In the genomic region with DNA sequence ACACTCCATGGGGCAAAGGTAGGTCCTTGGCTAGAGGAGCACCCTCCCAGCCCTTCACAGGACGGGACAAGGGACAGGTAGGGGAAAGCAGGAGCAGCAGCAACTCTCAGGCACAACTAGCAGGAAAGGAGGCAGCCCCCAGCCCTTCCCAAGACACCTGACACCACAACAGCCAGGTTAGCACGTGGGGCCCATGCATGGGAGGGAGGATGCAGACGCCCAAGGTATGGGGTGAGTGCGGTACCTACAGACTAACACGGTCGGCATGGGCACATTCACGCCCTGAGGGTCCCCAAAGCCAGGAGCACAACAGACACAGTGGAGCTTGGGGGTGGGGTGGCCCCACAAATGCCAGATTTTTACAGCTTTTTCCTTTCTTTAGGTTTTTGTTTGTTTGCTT, we compare ENCODE assay signal across 29 mouse cellular contexts. TPM values are rescaled to one million over a fixed set of nuclear protein-coding genes. Genes with fewer than 3 reads are reported as not detected.
DNase-seq lines count a peak whose midpoint lies in the region; ATAC-seq and TF ChIP-seq lines count a peak whose summit lies in the region.
"Had no signal": no experiment of that assay in that cellular context is flagged by ENCODE, and none has a peak within 500 bp of the region (broad histone marks: within the 10 kb centered on the region; RNA-seq: fewer than 3 reads in every experiment).

No protein-coding gene starts in this region.

- H3K9me3 ChIP-seq in intestine, embryonic 14.5 days (ENCODE audit: control insufficient read depth, low read length) = no peaks in the 10 kb centered on the region
- H3K9me3 ChIP-seq in intestine, postnatal 0 days (ENCODE audit: control insufficient read depth) = no peaks in the 10 kb centered on the region
- H3K9me3 ChIP-seq in ES-Bruce4 (replicated peaks; ENCODE audit: control insufficient read depth, insufficient read depth, low read length, poor library complexity, severe bottlenecking) = no peaks in the 10 kb centered on the region
- no peaks in the 10 kb centered on the region for H3K9me3 ChIP-seq in embryonic facial prominence, embryonic 10.5 days
- no peaks in the 10 kb centered on the region for H3K9me3 ChIP-seq in limb, embryonic 11.5 days (ENCODE audit: control insufficient read depth, low read length)
- H3K9me3 ChIP-seq: embryonic facial prominence, embryonic 12.5 days; G1E; hindbrain, embryonic 12.5 days; liver, embryonic 12.5 days; neural tube, embryonic 12.5 days had no signal

- ATAC-seq in intestine, embryonic 14.5 days (replicated peaks; ENCODE audit: low FRiP score, low TSS enrichment, low read depth) = no peak
- no peak for ATAC-seq in intestine, postnatal 0 days
- ATAC-seq in limb, embryonic 11.5 days (ENCODE audit: insufficient number of reproducible peaks, low FRiP score, low TSS enrichment, low read depth) = no peak
- no peak for ATAC-seq in megakaryocyte-erythroid progenitor cell, adult 5-6 weeks (replicated peaks; ENCODE audit: low FRiP score, low TSS enrichment, poor library complexity, severe bottlenecking)
- ATAC-seq in granulocyte monocyte progenitor cell, adult 5-6 weeks (replicated peaks; ENCODE audit: poor library complexity, severe bottlenecking) = no peak
- ATAC-seq: forebrain, embryonic 16.5 days; hindbrain, postnatal 0 days; liver, embryonic 12.5 days; liver, postnatal 0 days had no signal

- H3K4me2 ChIP-seq in intestine, embryonic 14.5 days (ENCODE audit: low read length) = 0 out of 2 replicates have a peak overlapping the region, but pooled peaks have one; percentile 11
- H3K4me2 ChIP-seq in intestine, postnatal 0 days (replicated peaks; ENCODE audit: low read depth) = no peak overlapping the region
- H3K4me2 ChIP-seq in limb, embryonic 11.5 days (ENCODE audit: low read depth, severe bottlenecking) = no peak overlapping the region
- H3K4me2 ChIP-seq: hindbrain, embryonic 12.5 days; liver, embryonic 12.5 days; neural tube, embryonic 12.5 days had no signal

- H3K4me1 ChIP-seq in intestine, embryonic 14.5 days (replicated peaks; ENCODE audit: control insufficient read depth, insufficient read depth, low read length) = peaks cover 10% of the 10 kb centered on the region; the same call in 1 of the 2 replicates
- H3K4me1 ChIP-seq in intestine, postnatal 0 days (replicated peaks; ENCODE audit: control insufficient read depth, insufficient read depth, low read length) = no peaks in the 10 kb centered on the region
- peaks cover 18% of the 10 kb centered on the region for H3K4me1 ChIP-seq in ES-Bruce4 (ENCODE audit: control insufficient read depth, insufficient read depth, low read length)
- H3K4me1 ChIP-seq in embryonic facial prominence, embryonic 10.5 days = peaks cover 70% of the 10 kb centered on the region
- H3K4me1 ChIP-seq in limb, embryonic 11.5 days (ENCODE audit: control insufficient read depth, insufficient read depth, low read length) = peaks cover 11% of the 10 kb centered on the region
- H3K4me1 ChIP-seq: neural tube, embryonic 12.5 days had no signal

- TF ChIP-seq EP300 in ES-Bruce4 (IDR thresholded peaks at IDR 0.05; ENCODE audit: insufficient read depth, low read depth, low read length) = peak; percentile 66; the same call in 1 of the 2 replicates

- no peak overlapping the region for H3K9ac ChIP-seq in intestine, embryonic 14.5 days (ENCODE audit: low read length)
- H3K9ac ChIP-seq in intestine, postnatal 0 days (ENCODE audit: low read depth, low read length) = no peak overlapping the region
- H3K9ac ChIP-seq in ES-Bruce4 (ENCODE audit: low read depth, poor library complexity, severe bottlenecking) = peak overlapping the region; percentile 1; the same call in 1 of the 2 replicates
- H3K9ac ChIP-seq in limb, embryonic 11.5 days (ENCODE audit: low read length) = no peak overlapping the region
- H3K9ac ChIP-seq: embryonic facial prominence, embryonic 12.5 days; hindbrain, embryonic 12.5 days; liver, embryonic 12.5 days; liver, postnatal 0 days; neural tube, embryonic 12.5 days had no signal

- no peak for TF ChIP-seq POLR2A in ES-Bruce4 (IDR thresholded peaks at IDR 0.05; ENCODE audit: insufficient read depth, low read length)

- TF ChIP-seq CTCF in intestine, postnatal 0 days (IDR thresholded peaks at IDR 0.05; ENCODE audit: low read depth) = no peak
- TF ChIP-seq CTCF in ES-Bruce4 (IDR thresholded peaks at IDR 0.05; ENCODE audit: low read depth, low read length) = no peak

- DNase-seq in intestine, embryonic 14.5 days (ENCODE audit: low spot score) = no peak
- DNase-seq in embryonic facial prominence, embryonic 10.5 days (ENCODE audit: low spot score) = peak; percentile 47
- peak; percentile 45 for DNase-seq in limb, embryonic 11.5 days (ENCODE audit: low spot score)
- no peak for DNase-seq in kidney, adult 8-10 months
- DNase-seq: adrenal gland, postnatal 14 days; B cell, adult 2 months; cerebellum, adult 11 months; cerebellum, postnatal 10 days; gastrocnemius, adult 2 months; gastrocnemius, postnatal 36 days; heart, postnatal 14 days; kidney, postnatal 14 days; liver, postnatal 0 days; lung, postnatal 36 days; midbrain, embryonic 14.5 days had no signal

- H3K4me3 ChIP-seq in intestine, embryonic 14.5 days (ENCODE audit: low read depth, low read length) = no peak overlapping the region
- H3K4me3 ChIP-seq in intestine, postnatal 0 days (ENCODE audit: low read depth, low read length) = no peak overlapping the region
- no peak overlapping the region for H3K4me3 ChIP-seq in ES-Bruce4 (ENCODE audit: low read depth, low read length)
- H3K4me3 ChIP-seq in embryonic facial prominence, embryonic 10.5 days = peak overlapping the region; percentile 5; the same call in 1 of the 2 replicates
- no peak overlapping the region for H3K4me3 ChIP-seq in limb, embryonic 11.5 days (ENCODE audit: low read depth, low read length)
- H3K4me3 ChIP-seq: embryonic facial prominence, embryonic 12.5 days; erythroblast, embryonic 14.5 days; gastrocnemius, adult 2 months; hindbrain, embryonic 12.5 days; liver, embryonic 12.5 days; neural tube, embryonic 12.5 days had no signal

- no peak overlapping the region for H3K27ac ChIP-seq in intestine, embryonic 14.5 days (ENCODE audit: low read depth)
- no peak overlapping the region for H3K27ac ChIP-seq in intestine, postnatal 0 days (ENCODE audit: low read depth, low read length)
- H3K27ac ChIP-seq in ES-Bruce4 (ENCODE audit: insufficient read depth, low read length) = no peak overlapping the region
- H3K27ac ChIP-seq in embryonic facial prominence, embryonic 10.5 days (replicated peaks) = peak overlapping the region; percentile 25; the same call in 1 of the 2 replicates
- no peak overlapping the region for H3K27ac ChIP-seq in limb, embryonic 11.5 days (replicated peaks; ENCODE audit: low read depth, low read length)
- H3K27ac ChIP-seq: embryonic facial prominence, embryonic 12.5 days; gastrocnemius, adult 2 months; hindbrain, embryonic 12.5 days; hindbrain, postnatal 0 days; liver, embryonic 12.5 days; neural tube, embryonic 12.5 days had no signal

- peaks cover 35% of the 10 kb centered on the region for H3K36me3 ChIP-seq in intestine, embryonic 14.5 days (ENCODE audit: control insufficient read depth, insufficient read depth, low read length)
- H3K36me3 ChIP-seq in intestine, postnatal 0 days (ENCODE audit: control insufficient read depth, insufficient read depth) = peaks cover 54% of the 10 kb centered on the region
- no peaks in the 10 kb centered on the region for H3K36me3 ChIP-seq in ES-Bruce4 (ENCODE audit: control insufficient read depth, insufficient read depth, low read length, poor library complexity, severe bottlenecking)
- peaks cover 58% of the 10 kb centered on the region for H3K36me3 ChIP-seq in embryonic facial prominence, embryonic 10.5 days (replicated peaks)
- 0 out of 2 replicates have a peak, but pooled peaks cover 5% of the 10 kb centered on the region for H3K36me3 ChIP-seq in limb, embryonic 11.5 days (ENCODE audit: control insufficient read depth, insufficient read depth, low read length)

- H3K27me3 ChIP-seq in intestine, embryonic 14.5 days (replicated peaks; ENCODE audit: control insufficient read depth, insufficient read depth, low read length) = no peaks in the 10 kb centered on the region
- H3K27me3 ChIP-seq in intestine, postnatal 0 days (replicated peaks; ENCODE audit: control insufficient read depth, insufficient read depth, low read length) = no peaks in the 10 kb centered on the region
- no peaks in the 10 kb centered on the region for H3K27me3 ChIP-seq in ES-Bruce4 (ENCODE audit: control insufficient read depth, insufficient read depth, low read length, poor library complexity, severe bottlenecking)
- H3K27me3 ChIP-seq in embryonic facial prominence, embryonic 10.5 days (replicated peaks; ENCODE audit: low read depth, poor library complexity, severe bottlenecking) = no peaks in the 10 kb centered on the region
- H3K27me3 ChIP-seq in limb, embryonic 11.5 days (ENCODE audit: control insufficient read depth, insufficient read depth, low read length) = no peaks in the 10 kb centered on the region
- H3K27me3 ChIP-seq: neural tube, embryonic 12.5 days had no signal

- 44% methylated on average over 7 of the region's 7 CpGs for WGBS in intestine, embryonic 14.5 days
- 71% methylated on average over 7 of the region's 7 CpGs for WGBS in intestine, postnatal 0 days
- 36% methylated on average over 7 of the region's 7 CpGs for WGBS in embryonic facial prominence, embryonic 10.5 days
- WGBS in limb, embryonic 11.5 days = 41% methylated on average over 7 of the region's 7 CpGs

RNA-seq across cellular contexts. Expression of gene Ykt6, which starts 15.7 kb away (rescaled TPM):
- 23.0 and 23.3 TPM in 2 replicates for polyA plus RNA-seq in intestine, embryonic 14.5 days (2014; fragmentation: Nextera tagmentation; extraction: Ambion mirVana)
- 50.9 and 53.8 TPM in 2 replicates for polyA plus RNA-seq in intestine, postnatal 0 days (2015; fragmentation: Nextera tagmentation; extraction: Ambion mirVana)
- polyA plus RNA-seq in ES-Bruce4 (2011; ENCODE audit: insufficient read depth, insufficient read length, low read depth, missing spikeins) = 53.7 and 60.3 TPM in 2 replicates
- polyA plus RNA-seq in embryonic facial prominence, embryonic 10.5 days (2016; fragmentation: Nextera tagmentation; extraction: Ambion mirVana) = 56.0 and 56.8 TPM in 2 replicates
- 29.0 and 30.3 TPM in 2 replicates for polyA plus RNA-seq in limb, embryonic 11.5 days (2014; fragmentation: Nextera tagmentation; extraction: Ambion mirVana)
- 31.2 and 37.7 TPM in 2 replicates for total RNA-seq in megakaryocyte-erythroid progenitor cell, adult 5-6 weeks (2014; fragmentation: Nextera tagmentation)
- total RNA-seq in megakaryocyte-erythroid progenitor cell, adult 5-6 weeks (2017) = 42.3 and 43.6 TPM in 2 replicates
- 47.8 and 48.4 TPM in 2 replicates for total RNA-seq in granulocyte monocyte progenitor cell, adult 5-6 weeks (2014; fragmentation: Nextera tagmentation)
- 44.1 and 45.2 TPM in 2 replicates for total RNA-seq in granulocyte monocyte progenitor cell, adult 5-6 weeks (2017)

RNA-seq across cellular contexts. Expression of gene Gck, which starts 21.3 kb away (rescaled TPM):
- 1.2 and 2.3 TPM in 2 replicates for polyA plus RNA-seq in intestine, embryonic 14.5 days (2014; fragmentation: Nextera tagmentation; extraction: Ambion mirVana)
- 0.44 TPM in 2 replicates for polyA plus RNA-seq in intestine, postnatal 0 days (2015; fragmentation: Nextera tagmentation; extraction: Ambion mirVana)
- polyA plus RNA-seq in ES-Bruce4 (2011; ENCODE audit: insufficient read depth, insufficient read length, low read depth, missing spikeins) = not detected in 2 replicates
- polyA plus RNA-seq in embryonic facial prominence, embryonic 10.5 days (2016; fragmentation: Nextera tagmentation; extraction: Ambion mirVana) = 1.9 and 2.8 TPM in 2 replicates
- polyA plus RNA-seq in limb, embryonic 11.5 days (2014; fragmentation: Nextera tagmentation; extraction: Ambion mirVana) = 0.41 and 1.6 TPM in 2 replicates
- not detected in 2 replicates for total RNA-seq in megakaryocyte-erythroid progenitor cell, adult 5-6 weeks (2014; fragmentation: Nextera tagmentation)
- total RNA-seq in megakaryocyte-erythroid progenitor cell, adult 5-6 weeks (2017) = not detected in 2 replicates
- not detected in 2 replicates for total RNA-seq in granulocyte monocyte progenitor cell, adult 5-6 weeks (2014; fragmentation: Nextera tagmentation)
- total RNA-seq in granulocyte monocyte progenitor cell, adult 5-6 weeks (2017) = not detected in 2 replicates
- total RNA-seq: common myeloid progenitor, adult 5-6 weeks; megakaryocyte, adult 5-6 weeks had no signal
- polyA plus RNA-seq: erythroblast, embryonic 14.5 days; G1E had no signal

Comparison
In these comparisons a context has a peak if more than half of its experiments do, and no peak if none do; other contexts are left out.
1. DNase-seq: peak in embryonic facial prominence, embryonic 10.5 days (single experiment) and limb, embryonic 11.5 days (single experiment); none in intestine, embryonic 14.5 days (single experiment) and kidney, adult 8-10 months (0 of 2).